Mouse (Mus musculus) testis, adult 2 months (tissue): Measurements from ENCODE around the gene Shb.

Experiments
- CTCF ChIP-seq: fragments of 200-500 bp; IDR thresholded peaks from 2 replicates; pipeline ENCODE4 v1.5.1; 2012; ENCODE audit warnings: low read depth, mild to moderate bottlenecking, inconsistent platforms, low read length, moderate library complexity; ENCODE audit not compliant: control insufficient read depth, insufficient read depth, insufficient replicate concordance
- POLR2A ChIP-seq: fragments of 200-500 bp; IDR thresholded peaks from 2 replicates; pipeline ENCODE4 v1.6.1; 2012; ENCODE audit warnings: low read depth, mild to moderate bottlenecking, inconsistent platforms, low read length, moderate library complexity; ENCODE audit not compliant: control insufficient read depth

DNA sequence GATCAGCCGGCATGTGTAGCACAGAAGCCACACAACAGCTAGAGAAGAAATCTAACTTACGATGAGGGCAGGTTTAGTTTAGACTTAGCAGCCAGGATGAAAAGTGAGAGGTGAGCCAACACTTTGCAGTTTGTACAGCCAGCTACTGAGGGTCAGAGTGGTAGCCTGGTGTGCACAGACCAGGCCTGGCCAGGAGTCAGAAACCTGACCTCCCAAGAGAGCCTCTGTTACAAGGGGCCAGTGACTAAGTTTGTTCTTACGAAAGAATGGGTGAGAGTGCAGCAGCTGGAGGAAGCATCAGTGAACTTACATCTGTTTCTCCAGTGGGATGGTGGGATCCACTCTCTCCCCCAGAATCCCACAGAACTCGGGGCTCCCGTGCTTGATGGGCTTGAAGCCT, 85.1 kb downstream of the Shb start:
- TF ChIP-seq POLR2A (no peak), CTCF (no peak)
